Mouse (Mus musculus): ENCODE results near the gene Gm49337. TPM values are rescaled to one million over a fixed set of nuclear protein-coding genes. Genes with fewer than 3 reads are reported as not detected.

The Gm49337 gene
- polyA plus RNA-seq, 1 experiment from 2014 or later = not detected

DNA sequence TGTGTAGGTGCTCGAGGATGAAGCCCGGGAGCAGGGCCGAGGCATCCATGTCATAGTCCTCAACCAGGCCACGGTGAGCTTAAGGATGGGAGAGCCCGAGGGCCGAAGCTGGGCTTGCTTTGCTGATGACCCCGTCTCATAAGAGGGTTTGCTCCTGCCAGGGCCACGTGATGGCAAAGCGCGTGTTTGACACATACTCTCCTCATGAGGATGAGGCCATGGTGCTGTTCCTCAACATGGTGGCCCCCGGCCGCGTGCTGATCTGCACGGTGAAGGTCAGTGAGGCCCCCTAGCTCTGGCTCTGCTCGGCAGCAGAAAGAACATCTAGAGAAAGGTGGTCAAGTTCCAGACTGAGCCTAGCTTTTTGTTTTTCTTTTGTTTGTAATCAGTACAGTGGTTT lies 20.5 kb upstream of the Gm49337 start:
- no peak overlapping the region for H3K9ac ChIP-seq (replicated peaks; ENCODE audit: low read length)
- H3K4me3 ChIP-seq (replicated peaks; ENCODE audit: low read depth, low read length) = no peak overlapping the region
- no peak for ATAC-seq (ENCODE audit: low FRiP score, low TSS enrichment)
- no peak overlapping the region for H3K4me2 ChIP-seq (ENCODE audit: low read length)
- no peaks in the 10 kb centered on the region for H3K9me3 ChIP-seq (ENCODE audit: control insufficient read depth, low read length)
- no peaks in the 10 kb centered on the region for H3K27me3 ChIP-seq (ENCODE audit: control insufficient read depth, insufficient read depth, low read length)
- peaks cover 5% of the 10 kb centered on the region for H3K4me1 ChIP-seq (ENCODE audit: control insufficient read depth, insufficient read depth, low read length)
- DNase-seq = no peak
- no peak overlapping the region for H3K27ac ChIP-seq (replicated peaks; ENCODE audit: low read depth, low read length)
- WGBS = 95% methylated on average over 15 of the region's 15 CpGs
- peaks cover 59% of the 10 kb centered on the region for H3K36me3 ChIP-seq (ENCODE audit: control insufficient read depth, insufficient read depth, low read length)

DNA sequence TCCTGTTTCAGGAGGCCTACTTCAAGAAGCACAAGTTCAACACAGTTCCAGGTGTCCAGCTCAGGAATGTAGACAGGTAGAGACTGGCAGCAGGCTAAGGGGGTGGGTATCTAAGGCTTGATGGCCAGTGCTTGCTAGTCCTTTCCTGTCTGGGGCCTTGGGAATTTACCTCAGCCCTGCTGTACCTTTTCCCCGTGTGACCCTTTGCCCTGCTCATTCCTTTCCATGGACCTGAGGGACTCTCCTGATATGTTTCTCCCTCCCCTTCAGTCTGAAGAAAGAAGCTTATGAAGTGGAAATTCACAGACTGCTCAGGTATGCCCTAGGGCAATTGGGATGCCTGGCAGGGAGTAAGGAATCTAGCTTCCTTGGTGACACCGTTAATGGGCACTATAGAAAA lies 15.3 kb upstream of the Gm49337 start:
- H3K9ac ChIP-seq (replicated peaks; ENCODE audit: low read length) = no peak overlapping the region
- H3K9me3 ChIP-seq (ENCODE audit: control insufficient read depth, low read length) = no peaks in the 10 kb centered on the region
- H3K4me2 ChIP-seq (ENCODE audit: low read length) = no peak overlapping the region
- no peaks in the 10 kb centered on the region for H3K27me3 ChIP-seq (ENCODE audit: control insufficient read depth, insufficient read depth, low read length)
- WGBS = 93% methylated on average over 2 of the region's 2 CpGs
- peaks cover 62% of the 10 kb centered on the region for H3K36me3 ChIP-seq (ENCODE audit: control insufficient read depth, insufficient read depth, low read length)
- ATAC-seq (ENCODE audit: low FRiP score, low TSS enrichment) (no peak), DNase-seq (no peak)
- no peak overlapping the region for H3K4me3 ChIP-seq (replicated peaks; ENCODE audit: low read depth, low read length)
- H3K4me1 ChIP-seq (ENCODE audit: control insufficient read depth, insufficient read depth, low read length) = no peaks in the 10 kb centered on the region
- H3K27ac ChIP-seq (replicated peaks; ENCODE audit: low read depth, low read length) = no peak overlapping the region

DNA sequence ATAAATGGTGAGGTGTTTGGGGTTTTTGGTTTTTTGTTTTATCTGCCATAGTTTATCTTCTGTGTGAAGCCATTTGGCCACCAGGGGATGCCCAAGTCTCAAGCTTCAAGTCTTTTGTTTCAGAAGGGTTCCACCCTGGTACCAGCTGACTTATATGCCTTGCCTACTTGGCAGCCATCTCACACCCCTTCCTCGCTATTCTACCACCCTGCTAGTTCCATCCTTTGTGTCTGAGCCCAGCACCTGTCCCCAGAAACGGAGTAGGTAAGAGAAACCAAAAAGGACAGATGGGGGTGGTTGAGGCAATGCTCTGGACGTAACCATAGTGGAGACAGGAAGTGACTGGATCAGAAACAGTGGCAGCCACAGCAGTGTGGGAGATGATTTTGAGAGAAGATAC lies 13.3 kb upstream of the Gm49337 start:
- 77% methylated on average over 3 of the region's 3 CpGs for WGBS
- H3K27ac ChIP-seq (replicated peaks; ENCODE audit: low read depth, low read length) = no peak overlapping the region
- no peaks in the 10 kb centered on the region for H3K9me3 ChIP-seq (ENCODE audit: control insufficient read depth, low read length)
- no peak overlapping the region for H3K4me2 ChIP-seq (ENCODE audit: low read length)
- no peaks in the 10 kb centered on the region for H3K4me1 ChIP-seq (ENCODE audit: control insufficient read depth, insufficient read depth, low read length)
- no peak overlapping the region for H3K9ac ChIP-seq (replicated peaks; ENCODE audit: low read length)
- no peaks in the 10 kb centered on the region for H3K27me3 ChIP-seq (ENCODE audit: control insufficient read depth, insufficient read depth, low read length)
- H3K36me3 ChIP-seq (ENCODE audit: control insufficient read depth, insufficient read depth, low read length) = peaks cover 43% of the 10 kb centered on the region
- ATAC-seq (ENCODE audit: low FRiP score, low TSS enrichment) = peak; percentile 50; the same call in 1 of the 2 replicates
- DNase-seq = peak; percentile 71
- H3K4me3 ChIP-seq (replicated peaks; ENCODE audit: low read depth, low read length) = no peak overlapping the region

DNA sequence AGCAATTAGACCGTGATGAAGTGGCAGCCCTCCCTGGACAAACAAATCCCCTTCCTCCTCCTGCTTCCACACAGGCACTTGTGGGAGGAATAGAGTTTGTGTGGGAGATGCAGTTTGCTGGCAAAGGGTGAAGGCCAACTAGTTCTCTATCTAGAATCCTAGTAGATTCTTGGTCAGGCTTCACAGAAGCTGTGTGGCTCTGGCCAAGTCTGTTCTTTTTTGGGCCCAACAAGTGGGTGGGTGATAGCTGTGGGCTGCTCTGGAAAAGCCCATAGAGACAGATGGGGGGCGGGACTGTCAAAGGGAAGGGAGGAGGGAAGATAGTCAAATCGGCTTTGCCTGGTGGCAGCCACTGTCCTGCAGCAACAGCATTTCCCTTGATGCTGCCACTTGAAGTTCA lies 12.4 kb upstream of the Gm49337 start:
- Histone ChIP-seq H3K27me3 (ENCODE audit: control insufficient read depth, insufficient read depth, low read length) (no peaks in the 10 kb centered on the region), H3K4me3 (replicated peaks; ENCODE audit: low read depth, low read length) (no peak overlapping the region), H3K9ac (replicated peaks; ENCODE audit: low read length) (no peak overlapping the region), H3K36me3 (ENCODE audit: control insufficient read depth, insufficient read depth, low read length) (peaks cover 35% of the 10 kb centered on the region), H3K4me2 (ENCODE audit: low read length) (no peak overlapping the region), H3K4me1 (ENCODE audit: control insufficient read depth, insufficient read depth, low read length) (no peaks in the 10 kb centered on the region), H3K9me3 (ENCODE audit: control insufficient read depth, low read length) (no peaks in the 10 kb centered on the region), H3K27ac (replicated peaks; ENCODE audit: low read depth, low read length) (no peak overlapping the region)
- WGBS = 84% methylated on average over 3 of the region's 3 CpGs
- ATAC-seq (ENCODE audit: low FRiP score, low TSS enrichment) (no peak), DNase-seq (no peak)

DNA sequence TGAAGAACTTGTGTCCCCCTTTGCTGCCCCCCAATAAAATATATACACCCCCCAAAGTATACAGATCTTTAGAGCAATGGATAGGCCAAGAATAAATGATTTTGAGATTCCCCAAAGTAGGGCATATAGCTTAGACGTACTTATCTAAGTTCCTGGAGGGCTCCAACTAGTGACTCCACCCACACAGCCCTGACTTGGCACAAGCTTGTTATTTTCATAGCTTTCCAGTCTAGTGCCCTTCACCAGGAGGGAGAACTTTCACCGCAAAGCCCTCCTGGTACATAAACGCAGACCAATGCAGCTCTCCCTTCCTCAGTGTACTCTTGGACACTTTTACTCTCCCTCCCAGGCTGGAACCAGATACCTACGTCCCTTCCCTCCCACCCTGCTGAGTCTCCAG lies 11.0 kb upstream of the Gm49337 start:
- H3K4me2 ChIP-seq (ENCODE audit: low read length) = no peak overlapping the region
- DNase-seq = no peak
- H3K9me3 ChIP-seq (ENCODE audit: control insufficient read depth, low read length) = no peaks in the 10 kb centered on the region
- H3K9ac ChIP-seq (replicated peaks; ENCODE audit: low read length) = no peak overlapping the region
- no peak for ATAC-seq (ENCODE audit: low FRiP score, low TSS enrichment)
- H3K4me1 ChIP-seq (ENCODE audit: control insufficient read depth, insufficient read depth, low read length) = no peaks in the 10 kb centered on the region
- H3K27me3 ChIP-seq (ENCODE audit: control insufficient read depth, insufficient read depth, low read length) = no peaks in the 10 kb centered on the region
- 84% methylated on average over 4 of the region's 4 CpGs for WGBS
- peaks cover 21% of the 10 kb centered on the region for H3K36me3 ChIP-seq (ENCODE audit: control insufficient read depth, insufficient read depth, low read length)
- H3K4me3 ChIP-seq (replicated peaks; ENCODE audit: low read depth, low read length) = no peak overlapping the region
- no peak overlapping the region for H3K27ac ChIP-seq (replicated peaks; ENCODE audit: low read depth, low read length)

DNA sequence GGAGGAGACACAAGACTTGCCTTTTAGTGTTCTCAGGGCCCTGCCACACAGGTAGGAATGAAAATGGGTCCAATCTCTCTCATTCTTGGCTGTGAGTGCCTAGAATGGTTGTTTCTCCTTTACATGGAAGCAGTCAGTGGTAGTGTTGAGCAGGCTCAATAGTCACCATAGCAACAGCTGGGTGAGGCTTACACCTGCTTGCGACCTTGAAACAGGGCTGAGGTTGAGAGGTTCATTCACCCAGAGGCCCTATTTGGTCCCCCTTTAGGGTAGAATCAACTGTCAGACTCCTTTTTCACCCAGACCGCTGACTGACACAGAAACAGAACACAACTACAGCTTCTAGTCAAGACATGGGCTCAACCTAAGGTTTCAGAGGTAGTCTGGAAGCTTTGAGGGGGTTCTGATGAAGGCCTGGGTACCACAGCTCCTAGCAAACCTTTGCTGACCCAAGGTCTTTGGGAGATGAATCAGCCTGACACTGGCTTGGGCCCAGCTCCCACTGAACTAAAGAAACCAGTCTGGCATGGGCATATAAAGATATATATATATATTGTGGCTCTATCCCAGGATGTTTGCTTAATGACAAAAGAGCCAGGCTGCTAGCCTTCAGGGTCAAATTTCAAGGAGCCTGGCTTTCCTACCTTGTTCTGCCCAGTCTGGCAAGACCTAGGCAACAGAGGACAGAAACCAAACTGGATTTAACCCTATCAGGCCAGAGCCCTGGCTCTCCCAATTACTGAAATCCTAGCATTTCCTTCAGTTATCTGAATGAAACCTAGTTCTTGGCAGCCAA lies 8.2 kb upstream of the Gm49337 start:
- Histone ChIP-seq H3K4me2 (ENCODE audit: low read length) (no peak overlapping the region), H3K4me3 (replicated peaks; ENCODE audit: low read depth, low read length) (no peak overlapping the region), H3K9me3 (ENCODE audit: control insufficient read depth, low read length) (no peaks in the 10 kb centered on the region), H3K27ac (replicated peaks; ENCODE audit: low read depth, low read length) (no peak overlapping the region), H3K36me3 (ENCODE audit: control insufficient read depth, insufficient read depth, low read length) (no peaks in the 10 kb centered on the region), H3K9ac (replicated peaks; ENCODE audit: low read length) (no peak overlapping the region), H3K27me3 (ENCODE audit: control insufficient read depth, insufficient read depth, low read length) (no peaks in the 10 kb centered on the region), H3K4me1 (ENCODE audit: control insufficient read depth, insufficient read depth, low read length) (no peaks in the 10 kb centered on the region)
- no peak for DNase-seq
- WGBS = 85% methylated on average over 2 of the region's 2 CpGs
- ATAC-seq (ENCODE audit: low FRiP score, low TSS enrichment) = no peak

DNA sequence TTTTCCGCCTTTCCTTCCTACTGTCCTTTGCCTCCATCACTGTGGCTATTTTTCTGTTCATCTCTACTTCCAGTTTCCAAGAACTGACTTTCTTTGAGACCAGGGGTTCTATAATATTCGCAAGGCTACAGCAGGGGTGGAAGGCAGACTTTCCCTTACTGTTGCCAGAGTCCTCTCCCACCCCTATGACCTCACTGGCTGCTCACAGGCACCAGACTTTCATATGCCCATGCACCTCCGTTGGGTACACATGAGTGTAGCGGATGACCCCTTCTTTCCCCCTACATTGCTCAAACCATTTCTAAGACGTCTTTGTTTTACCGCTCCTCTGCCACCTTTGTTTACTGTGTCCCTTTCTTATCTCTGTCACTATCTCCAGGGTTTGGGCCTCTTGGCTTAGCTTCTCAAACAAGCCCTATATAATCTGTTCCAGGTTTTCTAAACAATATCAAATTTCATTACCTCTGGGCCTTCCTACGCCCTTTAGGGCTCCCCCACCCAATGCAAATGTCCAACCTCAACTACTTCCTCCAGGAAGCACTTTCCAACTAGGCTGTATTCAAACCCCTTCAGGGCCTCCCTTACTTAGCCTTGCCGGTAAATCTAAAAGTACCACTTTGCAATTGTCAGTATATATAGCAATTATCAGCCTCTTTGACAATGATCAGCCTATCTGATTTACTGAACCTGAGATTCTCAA lies 7.3 kb upstream of the Gm49337 start:
- Histone ChIP-seq H3K4me2 (ENCODE audit: low read length) (no peak overlapping the region), H3K9me3 (ENCODE audit: control insufficient read depth, low read length) (no peaks in the 10 kb centered on the region), H3K27me3 (ENCODE audit: control insufficient read depth, insufficient read depth, low read length) (no peaks in the 10 kb centered on the region), H3K4me3 (replicated peaks; ENCODE audit: low read depth, low read length) (no peak overlapping the region), H3K36me3 (ENCODE audit: control insufficient read depth, insufficient read depth, low read length) (no peaks in the 10 kb centered on the region), H3K4me1 (ENCODE audit: control insufficient read depth, insufficient read depth, low read length) (no peaks in the 10 kb centered on the region), H3K27ac (replicated peaks; ENCODE audit: low read depth, low read length) (no peak overlapping the region), H3K9ac (replicated peaks; ENCODE audit: low read length) (no peak overlapping the region)
- 84% methylated on average over 8 of the region's 8 CpGs for WGBS
- ATAC-seq (ENCODE audit: low FRiP score, low TSS enrichment) (no peak), DNase-seq (no peak)

DNA sequence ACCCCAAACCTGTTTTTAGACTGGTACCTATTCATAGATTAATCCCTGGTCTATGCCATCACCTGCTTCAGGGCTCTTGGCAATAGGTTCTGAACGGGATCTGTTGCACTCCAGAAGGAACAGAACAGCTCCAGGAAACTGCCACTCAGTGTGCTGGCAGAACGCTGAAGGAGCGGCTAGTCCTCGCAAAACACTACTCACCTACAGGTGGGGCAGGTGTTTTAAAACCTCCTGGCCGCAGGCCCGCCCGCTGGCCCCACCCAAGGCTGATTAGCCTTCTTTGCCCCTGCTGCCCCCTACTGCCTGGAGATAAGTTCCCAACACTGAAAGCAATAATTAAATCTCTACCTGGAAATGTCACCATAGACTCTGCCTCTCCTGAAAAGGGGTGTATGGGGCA lies 5.8 kb upstream of the Gm49337 start, which contains the start of gene Tspan1:
Gene Tspan1, minus strand, starts transcription at position 198 of the 400 bp plus-strand sequence.
- DNase-seq (no peak), ATAC-seq (ENCODE audit: low FRiP score, low TSS enrichment) (no peak)
- H3K9ac ChIP-seq (replicated peaks; ENCODE audit: low read length) = no peak within 1 kb of the TSS
- H3K27me3 ChIP-seq (ENCODE audit: control insufficient read depth, insufficient read depth, low read length) = no peaks in the 10 kb centered on the region
- H3K4me1 ChIP-seq (ENCODE audit: control insufficient read depth, insufficient read depth, low read length) = no peaks in the 10 kb centered on the region
- H3K36me3 ChIP-seq (ENCODE audit: control insufficient read depth, insufficient read depth, low read length) = no peaks in the 10 kb centered on the region
- H3K4me3 ChIP-seq (replicated peaks; ENCODE audit: low read depth, low read length) = no peak within 1 kb of the TSS
- WGBS = 28% methylated on average over 7 of the region's 7 CpGs
- H3K9me3 ChIP-seq (ENCODE audit: control insufficient read depth, low read length) = no peaks in the 10 kb centered on the region
- no peak within 1 kb of the TSS for H3K27ac ChIP-seq (replicated peaks; ENCODE audit: low read depth, low read length)
- no peak within 1 kb of the TSS for H3K4me2 ChIP-seq (ENCODE audit: low read length)

All from midbrain, embryonic 14.5 days (tissue).